Mouse (Mus musculus) heart, adult 11 months (tissue): ENCODE results near the gene Disc1.

Source experiments
- DNase-seq: peaks from one replicate; pipeline ENCODE4 v3.0.0; 2022

Disc1 gene

DNA sequence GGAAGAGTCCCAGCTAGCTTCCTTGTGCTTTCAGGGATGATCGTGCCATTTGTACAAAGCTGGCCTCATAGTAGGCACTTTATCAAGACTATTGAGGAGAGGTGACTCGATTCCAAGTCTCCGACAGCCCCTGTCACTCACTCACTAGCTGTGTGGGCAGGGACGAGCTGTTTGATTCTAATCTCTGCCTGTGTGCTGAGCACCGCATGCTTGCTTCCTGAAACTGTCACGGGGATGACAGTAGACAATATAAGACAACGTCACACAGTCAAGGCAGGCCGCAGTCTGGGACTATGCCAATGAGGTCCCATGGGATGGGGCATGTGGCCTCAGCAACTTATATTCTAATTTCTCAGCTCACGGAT is 13.6 kb downstream of the Disc1 start:
- DNase-seq, result peak; percentile 97

DNA sequence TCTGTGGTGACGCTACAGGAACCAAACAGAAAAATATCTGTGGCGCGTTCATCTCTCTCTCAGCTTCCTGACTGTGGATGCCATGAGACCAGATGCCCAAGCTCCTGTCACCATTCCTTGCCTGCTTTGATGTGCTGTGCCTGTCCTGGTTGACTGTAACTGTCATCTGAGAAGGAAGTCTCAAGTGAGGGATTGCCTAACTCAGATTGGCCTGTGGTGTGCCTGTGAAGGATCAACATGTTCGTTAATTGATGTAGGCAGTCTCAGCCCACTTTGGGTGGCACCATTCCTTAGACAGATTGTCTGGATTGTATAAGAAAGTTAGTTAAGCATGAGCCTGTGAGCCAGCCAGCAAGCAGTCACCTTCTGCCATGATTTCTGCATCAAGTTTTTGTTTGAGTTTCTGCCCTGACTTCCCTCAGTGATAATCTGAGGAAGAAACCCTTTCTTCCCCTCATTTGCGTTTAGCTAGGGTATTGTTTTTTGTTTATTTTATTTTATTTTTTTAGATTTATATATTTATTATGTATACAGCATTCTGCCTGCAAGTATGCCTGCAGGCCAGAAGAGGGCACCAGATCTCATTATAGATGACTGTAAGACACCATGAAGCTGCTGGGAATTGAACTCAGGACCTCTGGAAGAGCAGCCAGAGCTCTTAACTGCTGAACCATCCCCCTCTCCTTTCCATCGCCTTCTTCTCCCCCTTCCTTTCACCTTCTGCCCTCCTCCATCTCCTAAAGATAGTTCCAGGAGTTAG is 14.3 kb downstream of the Disc1 start:
- DNase-seq, result peak; percentile 82

GRCm38 (mm10) chr8:125069304-125069703 is 15.3 kb downstream of the Disc1 start:
- DNase-seq, result peak; percentile 70

DNA sequence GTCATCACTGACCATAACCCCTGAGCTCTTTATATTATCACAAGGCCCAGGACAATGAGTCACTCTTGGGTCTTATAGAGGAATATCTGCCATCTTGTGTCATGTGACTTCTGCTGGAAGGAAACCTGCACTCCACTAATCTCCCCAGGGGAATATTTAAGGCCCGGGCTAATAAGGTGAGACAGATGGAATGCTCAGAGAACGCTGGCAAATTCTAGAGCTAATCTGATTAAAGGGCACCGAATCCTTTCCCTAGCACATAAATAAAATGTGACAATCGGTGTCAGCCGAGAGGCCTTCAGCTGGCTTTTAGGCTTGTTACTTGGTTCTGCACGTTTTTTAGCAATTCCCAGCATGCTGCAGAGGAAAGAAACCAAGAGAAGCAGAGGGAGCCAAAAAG is 15.7 kb downstream of the Disc1 start:
- DNase-seq, result no peak

DNA sequence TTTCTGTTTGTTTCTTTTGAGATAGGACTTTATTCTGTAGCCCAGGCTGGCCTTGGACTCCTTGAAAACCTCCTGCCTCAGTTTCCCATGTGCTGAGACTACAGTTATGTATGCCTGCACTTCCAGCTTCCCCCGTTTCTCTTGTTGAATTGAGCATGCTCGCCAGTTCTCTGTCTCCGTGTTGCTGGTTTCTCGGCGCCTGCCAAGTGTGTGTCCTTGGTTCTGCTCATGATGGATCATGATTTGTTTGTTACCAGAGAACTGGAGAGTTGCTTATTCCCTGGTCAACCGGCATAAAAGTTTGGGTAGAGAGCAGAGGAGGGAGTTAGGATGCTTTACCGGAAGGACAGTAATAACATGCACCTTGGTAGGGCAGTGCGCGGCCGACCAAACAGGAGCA is 20.1 kb downstream of the Disc1 start:
- DNase-seq, result peak; percentile 19

GRCm38 (mm10) chr8:125074581-125074980 is 20.6 kb downstream of the Disc1 start:
- peak; percentile 73 for DNase-seq

DNA sequence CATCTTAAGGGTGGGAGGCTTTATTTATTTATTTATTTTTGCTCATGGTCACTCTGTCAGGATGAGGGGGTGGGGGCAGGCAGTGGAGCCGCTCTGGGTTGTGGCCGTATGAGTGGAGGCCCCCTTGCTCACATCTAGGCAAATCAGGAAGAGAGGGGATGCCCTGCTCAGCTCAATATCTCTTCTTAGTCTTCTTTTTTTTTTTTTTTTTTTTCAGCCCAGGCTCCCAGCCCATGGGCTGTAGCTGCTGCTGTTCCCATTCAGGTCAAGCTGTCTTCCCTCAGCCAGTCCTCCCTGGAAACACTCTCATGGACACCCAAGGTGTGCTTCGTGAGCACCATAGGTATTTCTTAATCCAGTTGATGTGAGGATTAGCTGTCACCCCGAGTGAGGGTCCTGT is 21.4 kb downstream of the Disc1 start:
- DNase-seq, result peak; percentile 55

GRCm38 (mm10) chr8:125077326-125077725 is 23.3 kb downstream of the Disc1 start:
- peak; percentile 68 for DNase-seq

DNA sequence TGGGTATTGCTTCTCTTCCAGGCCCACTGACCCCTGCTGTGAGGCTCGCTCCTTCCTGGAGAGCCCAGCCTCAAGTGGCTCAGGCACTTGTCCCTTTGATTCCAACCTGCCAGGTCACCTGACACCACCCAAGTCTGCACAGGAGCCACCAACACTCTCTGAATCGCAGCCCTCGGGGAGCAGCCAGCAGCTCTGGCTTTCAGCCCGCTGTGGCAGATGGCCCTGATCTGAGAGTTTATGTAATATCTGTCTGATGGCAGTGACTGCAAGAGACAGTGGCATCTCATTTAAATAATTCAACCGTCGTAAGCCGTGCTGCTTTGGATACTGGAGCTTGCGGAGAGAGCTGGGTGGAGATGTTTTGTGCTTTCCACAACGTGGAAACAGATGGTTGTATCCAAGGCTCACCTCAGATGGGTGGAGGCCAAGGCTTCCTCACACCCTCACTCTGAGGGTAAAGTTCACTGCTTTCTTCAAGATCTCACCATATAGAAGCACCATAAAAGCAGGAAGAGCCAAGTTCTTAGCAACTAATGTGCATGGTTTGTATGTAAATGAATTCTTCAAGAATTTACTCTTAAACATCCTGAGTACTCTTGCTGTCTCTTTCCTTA is 24.9 kb downstream of the Disc1 start:
- peak; percentile 96 for DNase-seq

GRCm38 (mm10) chr8:125080388-125081344 is 26.7 kb downstream of the Disc1 start:
- peak; percentile 59 for DNase-seq

DNA sequence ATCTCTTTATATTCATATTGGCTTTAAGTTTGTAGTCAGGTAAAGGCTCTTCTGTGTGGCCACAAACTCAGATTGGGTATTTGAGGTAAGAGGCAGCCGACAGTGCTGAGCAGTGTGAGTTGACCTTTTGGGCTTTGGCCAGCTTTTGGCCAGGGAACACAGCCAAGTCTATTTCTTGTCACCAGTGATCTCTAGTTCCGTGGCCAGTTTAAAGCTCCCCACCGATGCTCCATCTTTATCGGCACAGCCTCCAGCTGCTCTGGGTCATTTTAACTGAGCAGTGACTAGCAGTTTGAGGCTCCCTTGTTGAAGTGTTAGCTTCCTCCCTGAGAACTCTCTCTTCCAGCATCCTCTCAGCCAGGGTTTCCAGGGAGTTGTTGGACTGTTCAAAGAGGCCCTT is 29.8 kb downstream of the Disc1 start:
- peak; percentile 94 for DNase-seq

GRCm38 (mm10) chr8:125084523-125084922 is 30.5 kb downstream of the Disc1 start:
- no peak for DNase-seq

DNA sequence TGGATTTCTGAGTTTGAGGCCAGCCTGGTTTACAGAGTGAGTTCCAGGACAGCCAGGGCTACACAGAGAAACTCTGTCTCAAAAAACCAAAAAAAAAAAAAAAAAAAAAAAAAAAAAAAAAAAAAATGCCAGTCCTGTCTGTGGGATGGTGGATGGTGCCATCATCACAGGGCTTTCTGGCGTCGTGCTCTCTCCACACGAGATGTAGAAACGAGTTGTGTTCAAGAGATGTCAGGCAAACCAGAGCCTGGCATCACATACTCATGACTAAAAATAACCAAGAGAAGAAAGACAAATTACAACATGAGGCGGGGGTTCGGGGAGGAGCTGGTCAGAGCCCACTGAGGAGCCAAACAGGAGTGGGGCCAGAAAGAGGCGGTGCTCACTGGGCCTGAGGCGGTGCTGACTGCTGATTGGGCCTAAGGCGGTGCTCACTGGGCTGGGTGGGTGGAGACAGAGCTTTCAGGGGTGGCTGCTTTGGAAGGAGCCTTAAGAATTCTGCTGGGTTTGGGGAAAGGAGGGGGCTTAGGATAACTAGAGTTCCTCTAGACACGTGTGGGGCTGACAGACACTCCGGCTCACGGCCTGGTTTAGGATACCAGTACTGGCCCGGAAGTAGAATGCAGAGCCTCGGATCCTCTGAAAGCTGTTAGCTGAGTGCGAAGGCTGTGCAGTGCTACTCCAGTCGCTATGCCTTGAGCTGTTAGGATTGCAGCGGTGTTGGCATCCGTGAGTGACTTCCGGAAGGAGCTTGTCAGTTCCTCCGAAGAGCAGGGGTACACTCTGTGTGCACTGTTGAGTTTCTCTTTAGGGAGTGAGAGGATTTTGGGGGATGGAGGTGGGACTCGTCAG is 37.1 kb downstream of the Disc1 start:
- DNase-seq, result peak; percentile 99

- no peak for DNase-seq
Measured at GRCm38 (mm10) chr8:125097140-125097539, 43.1 kb downstream of the Disc1 start.

GRCm38 (mm10) chr8:125098050-125098449 is 44.1 kb downstream of the Disc1 start:
- DNase-seq, result no peak

DNA sequence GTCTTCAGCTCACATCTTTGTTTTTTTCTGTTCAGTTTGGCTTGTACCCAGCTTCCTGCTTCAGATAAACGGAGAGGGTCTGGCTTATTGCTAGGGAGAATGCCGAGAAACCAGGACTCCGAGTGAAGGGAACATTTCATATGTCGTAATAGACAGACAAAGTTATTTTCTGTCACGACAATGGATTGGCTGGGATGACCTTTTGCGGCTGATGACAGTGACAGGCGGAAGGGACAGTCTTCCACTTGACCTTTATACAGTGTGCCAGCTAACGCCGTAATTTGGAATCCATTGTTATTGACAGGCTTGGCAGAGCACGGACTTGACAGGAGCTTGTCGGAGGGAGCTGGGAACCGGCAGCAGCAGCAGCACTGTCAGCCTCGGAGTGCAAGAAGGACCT is 48.3 kb downstream of the Disc1 start:
- DNase-seq, result peak; percentile 90

- DNase-seq, result no peak
Measured at GRCm38 (mm10) chr8:125113171-125113570, 59.2 kb downstream of the Disc1 start.

DNA sequence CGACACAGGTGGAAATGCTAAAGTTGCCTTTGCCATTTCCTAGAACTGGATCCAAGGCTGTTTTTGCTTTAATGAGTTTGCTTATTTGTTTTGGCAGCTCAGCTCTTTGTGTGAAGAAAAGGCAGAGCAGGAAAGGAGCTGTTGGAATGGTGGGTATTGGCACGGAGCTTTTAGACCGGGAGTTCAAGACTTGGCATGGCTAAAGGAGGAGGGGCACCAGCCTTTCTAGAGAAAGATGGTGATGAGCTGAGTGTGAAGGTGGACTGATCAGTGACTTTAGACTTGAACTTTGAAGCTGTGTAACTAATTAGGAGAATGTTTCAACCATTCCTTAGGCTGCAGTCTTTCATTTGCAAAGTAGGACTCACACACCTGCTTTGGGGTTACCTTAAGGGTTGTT is 59.8 kb downstream of the Disc1 start:
- no peak for DNase-seq

DNA sequence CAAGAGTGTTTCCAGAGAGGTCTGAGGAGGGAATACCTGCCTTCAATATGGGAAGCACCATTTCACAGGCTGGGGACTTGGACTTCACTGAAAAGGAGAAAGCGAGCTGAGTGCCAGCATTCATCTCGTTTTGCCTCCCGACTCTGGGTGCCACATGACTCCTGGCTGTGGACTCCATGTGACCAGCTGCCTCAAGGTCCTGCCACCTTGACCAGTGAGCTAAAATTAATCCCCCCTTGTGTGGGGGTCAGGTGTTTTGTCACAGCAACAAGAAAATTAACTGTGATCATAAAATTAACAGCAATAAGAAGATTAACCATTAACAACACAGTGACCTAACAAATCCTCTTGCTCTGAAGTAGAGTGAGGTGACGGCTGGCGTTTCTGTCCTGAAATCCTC is 61.3 kb downstream of the Disc1 start:
- no peak for DNase-seq

DNA sequence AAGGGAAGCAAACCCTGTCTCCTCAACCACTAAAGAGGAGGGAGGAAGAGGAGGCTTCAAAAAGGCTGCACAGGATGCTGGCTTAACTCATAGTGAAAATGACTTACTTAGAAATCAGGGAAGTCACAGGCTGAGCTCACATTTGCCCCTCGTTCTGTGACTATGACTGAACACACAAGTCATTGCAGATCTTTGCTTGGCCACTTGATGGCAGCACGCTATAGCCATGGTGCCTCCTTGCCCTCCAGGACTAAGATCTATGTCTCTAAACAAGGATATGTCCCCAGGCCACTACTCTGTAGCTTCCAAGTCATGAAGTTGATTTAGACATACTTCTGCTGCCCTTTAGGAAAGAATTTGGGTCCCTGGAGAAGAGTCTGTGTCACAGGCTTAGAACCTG is 62.6 kb downstream of the Disc1 start:
- no peak for DNase-seq

DNA sequence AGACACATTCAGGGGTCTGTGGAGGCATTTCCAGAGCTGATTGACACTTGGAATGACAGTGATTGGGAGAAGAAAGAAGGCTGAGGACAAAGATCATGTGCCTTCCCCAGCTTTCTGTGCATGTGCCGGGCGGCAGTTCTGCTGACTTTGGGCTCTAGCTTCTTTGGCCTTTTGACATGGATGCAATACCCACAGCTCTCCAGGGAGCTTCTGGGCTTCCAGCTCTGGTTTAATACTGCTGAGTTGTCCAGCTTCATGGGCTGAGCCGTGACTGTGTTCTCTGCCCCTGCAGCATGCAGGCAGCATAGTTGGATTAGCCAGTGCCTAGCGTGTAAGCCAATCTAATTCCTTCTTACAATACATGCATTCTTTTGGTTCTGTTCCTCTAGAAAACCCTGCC is 72.5 kb downstream of the Disc1 start:
- no peak for DNase-seq

- DNase-seq, result no peak
Measured at GRCm38 (mm10) chr8:125127621-125128020, 73.6 kb downstream of the Disc1 start.

- no peak for DNase-seq
Measured at GRCm38 (mm10) chr8:125128305-125128704, 74.3 kb downstream of the Disc1 start.
